Mouse (Mus musculus) mesoderm, embryonic 11.5 days (tissue): ENCODE measurements around the gene Ppp1r10.
A peak's percentile ranks its signal among the peaks of the same experiment; 100 is the strongest.

Experiments used
- DNase-seq: peaks from one replicate; pipeline ENCODE4 v3.0.0-alpha.2; 2012; ENCODE audit warnings: low read depth, low spot score

The Ppp1r10 gene

GRCm38 (mm10) chr17:35916297-35917142 is at the start of gene Ppp1r10, which contains the start of gene Mrps18b:
TSS of gene Ppp1r10 (plus strand) at chr17:35916434.
TSS of gene Mrps18b (minus strand) at chr17:35916389.
- DNase-seq: peak; percentile 100

DNA sequence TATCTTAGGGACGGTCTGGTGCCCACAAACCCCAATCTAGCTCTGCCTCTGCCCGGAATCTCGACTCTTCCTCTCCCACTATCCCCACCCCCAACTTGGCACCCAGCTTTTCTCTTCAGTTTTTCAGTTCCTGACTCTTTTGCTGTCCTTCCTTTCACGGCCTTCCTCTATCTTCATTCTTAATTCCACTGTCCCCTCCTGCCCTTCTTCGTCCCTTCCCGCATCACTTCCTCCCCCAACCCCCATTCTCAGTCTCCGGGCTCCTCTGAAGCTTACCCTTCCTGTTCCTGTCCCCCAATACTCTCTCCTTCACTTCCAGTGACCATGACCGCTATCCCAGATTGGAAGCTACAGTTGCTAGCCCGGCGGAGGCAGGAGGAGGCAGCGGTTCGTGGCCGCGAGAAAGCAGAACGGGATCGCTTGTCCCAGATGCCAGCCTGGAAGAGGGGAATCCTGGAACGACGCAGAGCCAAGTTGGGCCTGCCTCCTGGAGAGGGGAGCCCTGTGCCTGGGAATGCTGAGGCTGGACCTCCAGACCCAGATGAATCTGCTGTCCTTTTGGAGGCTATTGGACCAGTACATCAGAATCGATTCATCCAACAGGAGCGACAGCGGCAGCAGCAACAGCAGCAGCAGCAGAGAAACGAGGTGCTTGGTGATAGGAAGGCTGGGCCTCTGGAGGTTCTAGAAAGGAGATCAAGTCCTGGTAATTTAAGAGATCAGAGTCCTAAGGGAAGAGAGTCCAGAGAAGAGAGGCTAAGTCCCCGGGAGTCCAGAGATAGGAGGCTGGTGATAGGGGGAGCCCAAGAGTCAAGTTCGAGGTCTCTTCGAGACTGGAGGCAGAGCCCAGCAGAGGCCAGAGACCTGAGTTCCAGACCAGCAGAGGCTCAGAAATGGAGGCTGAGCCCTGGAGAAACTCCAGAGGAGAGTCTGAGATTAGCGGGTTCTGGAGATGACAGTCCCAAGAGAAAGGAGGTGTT is 49.0 kb upstream of the Ppp1r10 start:
- DNase-seq: no peak

GRCm38 (mm10) chr17:35868165-35868820 is 47.9 kb upstream of the Ppp1r10 start:
- no peak for DNase-seq

GRCm38 (mm10) chr17:35868961-35869345 is 47.3 kb upstream of the Ppp1r10 start:
- DNase-seq: no peak

DNA sequence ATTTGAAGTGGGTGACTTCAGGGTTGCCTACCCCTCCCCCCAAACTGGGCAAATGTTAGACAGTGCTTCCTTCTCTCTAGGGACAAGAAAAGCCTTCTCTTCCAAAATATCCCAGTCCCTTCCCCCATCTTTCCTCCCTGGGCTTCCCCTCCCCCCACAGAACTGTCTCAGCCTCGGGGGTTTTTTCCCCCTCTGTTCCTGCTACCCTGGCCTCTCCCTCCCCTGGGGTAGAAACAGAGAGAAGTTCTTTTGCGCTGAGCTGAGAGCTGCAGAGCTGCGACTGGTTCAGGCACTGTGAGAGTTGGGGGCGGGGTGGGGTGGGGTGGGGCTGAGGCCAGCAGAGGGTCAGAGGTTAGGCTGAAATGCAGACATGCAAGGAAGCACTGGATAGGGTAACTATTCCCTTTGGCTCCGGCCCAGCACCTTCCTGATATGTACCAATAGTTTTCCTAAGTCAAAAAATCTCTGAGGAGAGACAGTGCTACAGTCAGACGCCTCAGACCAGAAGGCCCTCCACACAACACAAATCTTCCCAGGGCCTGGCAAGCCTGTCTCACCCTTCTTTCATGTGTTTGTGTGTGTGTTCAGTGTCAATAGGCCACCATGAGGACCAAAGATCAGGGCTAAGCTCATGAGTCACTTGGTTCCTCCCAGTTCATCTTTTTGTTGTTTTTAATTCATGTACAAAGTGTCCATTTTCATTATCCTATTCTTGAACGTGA is 46.7 kb upstream of the Ppp1r10 start:
- DNase-seq: peak; percentile 61

DNA sequence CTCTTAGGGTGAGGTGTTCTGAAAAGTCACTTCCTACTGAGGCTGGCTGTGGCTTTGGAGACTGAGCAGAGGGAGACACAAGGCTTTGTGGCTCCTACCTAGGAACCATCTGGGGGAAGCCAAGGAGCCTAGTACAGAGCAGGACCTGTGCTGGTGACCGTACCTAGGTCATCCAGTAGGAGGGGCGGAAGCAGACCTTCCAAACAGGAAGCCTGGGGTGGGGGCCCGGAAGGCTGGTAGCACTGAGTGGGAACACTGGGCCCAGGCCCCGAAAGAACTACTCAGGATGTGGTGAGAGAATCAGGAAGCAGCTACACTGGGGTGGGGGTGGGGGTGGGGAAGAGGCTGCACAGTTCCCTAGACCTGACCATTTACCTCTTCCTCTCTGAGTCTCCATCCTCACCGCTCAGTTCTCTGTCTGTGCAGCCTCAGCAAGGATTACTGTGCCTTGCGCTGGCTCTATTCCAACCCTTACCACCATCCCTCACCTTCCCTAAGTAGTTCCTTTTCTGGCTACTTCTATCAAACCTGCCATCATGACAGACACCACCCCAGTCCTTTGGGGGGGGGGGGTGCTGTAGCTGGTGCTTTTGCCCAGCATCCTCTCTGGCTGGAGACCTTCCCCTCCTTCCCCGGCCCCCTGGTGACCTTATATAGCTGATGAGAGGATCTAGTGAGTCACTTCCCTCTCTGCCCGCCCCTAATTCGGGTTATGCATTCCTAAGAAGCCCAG is 45.9 kb upstream of the Ppp1r10 start:
- peak; percentile 26 for DNase-seq

- peak; percentile 36 for DNase-seq
Measured at GRCm38 (mm10) chr17:35870884-35871696, 45.1 kb upstream of the Ppp1r10 start.

- DNase-seq: peak; percentile 85
Measured at GRCm38 (mm10) chr17:35873774-35874519, 42.3 kb upstream of the Ppp1r10 start.

DNA sequence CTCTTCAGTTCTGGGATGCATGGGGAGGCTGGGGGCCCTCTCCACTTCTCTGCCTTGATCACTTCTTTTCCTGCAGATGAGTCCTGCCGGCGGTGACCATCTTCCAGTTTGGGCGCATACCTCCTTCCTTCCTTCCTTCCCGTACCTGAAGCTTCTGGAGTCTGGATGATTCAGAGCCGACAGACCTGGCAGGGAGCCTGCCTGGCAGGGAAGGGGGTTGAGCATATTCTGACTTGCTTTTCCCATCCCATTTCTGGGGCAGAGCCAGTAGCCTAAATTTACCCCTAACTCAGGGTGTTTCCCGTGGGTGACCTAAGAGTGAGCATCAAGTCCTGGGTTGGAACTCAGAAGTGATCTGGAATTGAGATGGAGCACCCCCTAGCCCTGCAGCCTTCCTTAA is 41.5 kb upstream of the Ppp1r10 start:
- no peak for DNase-seq

DNA sequence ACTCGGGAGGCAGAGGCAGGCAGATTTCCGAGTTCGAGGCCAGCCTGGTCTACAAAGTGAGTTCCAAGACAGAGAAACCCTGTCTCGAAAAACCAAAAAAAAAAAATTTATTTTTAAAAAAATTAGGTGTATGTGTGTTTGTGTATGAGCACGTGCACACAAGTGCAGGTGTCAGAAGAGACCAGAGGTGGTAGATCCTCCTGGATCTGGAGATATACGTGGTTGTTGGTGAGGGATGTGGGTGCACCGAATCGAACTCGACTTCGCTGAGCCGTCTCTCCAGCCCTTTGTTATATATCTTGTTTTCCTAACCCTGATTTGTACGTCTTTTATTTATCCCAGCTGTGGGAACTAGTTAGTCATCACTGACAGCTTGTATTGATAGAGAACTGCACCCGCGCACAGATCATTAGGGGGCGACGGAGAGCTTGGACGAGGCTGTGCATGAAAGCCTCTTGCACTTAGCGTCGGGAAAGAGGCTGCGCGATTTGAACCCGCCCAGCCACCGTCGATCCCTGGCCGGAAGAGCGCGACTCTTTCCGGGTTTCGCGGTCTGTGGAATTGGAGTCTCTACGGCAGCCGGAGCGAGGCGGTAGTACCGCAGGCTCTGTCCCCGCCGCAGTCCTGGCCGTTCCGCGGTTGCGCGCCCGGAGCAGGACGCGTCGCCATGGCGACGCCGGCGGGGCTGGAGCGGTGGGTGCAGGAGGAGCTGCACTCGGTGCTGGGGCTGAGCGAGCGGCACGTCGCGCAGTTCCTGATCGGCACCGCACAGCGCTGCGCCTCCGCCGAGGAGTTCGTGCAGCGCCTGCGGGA is 36.8 kb upstream of the Ppp1r10 start, which contains the start of gene Dhx16:
Gene Dhx16 (plus strand): TSS at position 575 of the 813 bp plus-strand sequence.
- DNase-seq: peak; percentile 96

GRCm38 (mm10) chr17:35882924-35883323 is 33.3 kb upstream of the Ppp1r10 start:
- DNase-seq: no peak

DNA sequence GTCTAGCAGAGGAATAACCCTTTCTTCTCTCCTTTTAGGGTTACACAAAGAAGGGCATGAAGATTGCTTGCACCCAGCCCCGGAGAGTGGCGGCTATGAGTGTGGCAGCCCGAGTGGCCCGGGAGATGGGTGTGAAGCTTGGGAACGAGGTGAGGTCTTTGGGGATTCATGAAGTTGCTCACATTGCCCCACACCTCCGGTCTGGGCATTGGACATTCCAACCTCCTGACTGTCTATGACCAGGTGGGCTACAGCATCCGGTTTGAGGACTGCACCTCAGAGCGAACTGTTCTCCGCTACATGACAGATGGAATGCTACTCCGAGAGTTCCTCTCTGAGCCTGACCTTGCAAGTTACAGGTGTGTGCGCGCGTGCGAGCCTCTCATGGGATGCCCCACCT is 32.5 kb upstream of the Ppp1r10 start:
- DNase-seq: no peak

DNA sequence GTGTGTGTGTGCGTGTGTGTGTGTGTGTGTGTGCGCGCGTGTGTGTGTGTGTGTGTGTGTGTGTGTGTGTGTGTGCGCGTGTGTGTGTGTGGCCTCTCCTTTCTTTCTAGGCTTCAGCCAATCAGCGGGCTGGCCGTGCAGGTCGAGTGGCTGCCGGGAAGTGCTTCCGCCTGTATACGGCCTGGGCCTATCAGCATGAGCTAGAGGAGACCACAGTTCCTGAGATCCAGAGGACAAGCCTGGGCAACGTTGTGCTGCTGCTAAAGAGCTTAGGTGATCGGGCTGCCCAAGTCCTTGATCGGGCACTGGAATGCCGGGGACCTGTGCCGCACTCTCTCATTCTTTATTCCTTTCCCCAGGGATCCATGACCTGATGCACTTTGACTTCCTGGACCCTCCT is 28.5 kb upstream of the Ppp1r10 start:
- no peak for DNase-seq

DNA sequence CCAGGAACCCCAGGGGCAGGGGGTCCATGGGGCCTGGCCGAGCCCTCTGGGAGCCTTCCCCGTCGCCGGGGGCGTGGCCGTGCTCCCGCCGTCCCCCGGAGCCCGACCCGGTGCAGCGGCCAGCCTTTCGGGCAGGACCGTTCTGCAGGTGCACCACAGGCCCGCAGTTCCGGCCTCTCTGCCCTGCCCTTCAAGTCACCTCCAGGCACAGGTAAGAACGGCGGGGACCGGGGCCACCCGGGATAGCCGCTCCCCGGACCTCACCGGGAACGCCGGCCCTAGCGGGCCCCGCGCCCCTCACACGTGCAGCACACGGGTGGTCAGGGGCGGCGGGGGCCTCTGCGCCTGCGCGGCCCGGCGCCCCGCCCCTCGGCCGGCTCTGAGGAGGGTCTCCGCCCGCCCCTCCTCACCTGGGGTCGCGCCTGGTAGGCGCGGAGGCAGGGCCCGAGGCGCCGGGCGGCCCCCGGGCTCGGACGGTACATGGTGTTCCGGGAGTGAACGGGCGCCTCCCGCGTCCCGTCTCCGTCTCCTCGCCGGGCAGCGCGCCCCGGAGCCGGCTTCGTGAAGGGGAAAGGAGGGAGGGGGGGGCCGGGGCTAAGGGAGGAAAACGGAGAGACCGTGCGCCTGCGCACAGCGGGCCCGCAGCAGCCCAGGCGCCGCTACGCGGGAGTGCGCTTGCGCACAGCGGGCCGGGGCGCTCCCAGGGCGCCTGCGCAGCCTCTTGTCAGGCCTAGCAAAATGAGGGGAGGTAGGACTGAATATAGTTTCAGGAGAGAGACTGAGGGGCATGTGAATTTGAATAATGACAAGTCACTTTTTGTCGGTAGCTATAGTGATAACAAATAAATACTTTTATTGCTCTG is 19.2 kb upstream of the Ppp1r10 start, which contains the start of gene 2310061I04Rik:
Gene 2310061I04Rik (minus strand): TSS at position 651 of the 863 bp plus-strand sequence.
- DNase-seq: peak; percentile 95

GRCm38 (mm10) chr17:35897644-35898573 is 18.3 kb upstream of the Ppp1r10 start:
- no peak for DNase-seq

- no peak for DNase-seq
Measured at GRCm38 (mm10) chr17:35900636-35901035, 15.6 kb upstream of the Ppp1r10 start.
